Mouse (Mus musculus) midbrain, embryonic 10.5 days (tissue): ENCODE data around the gene Zcchc2. TPM values are rescaled to one million over a fixed set of nuclear protein-coding genes. Genes with fewer than 3 reads are reported as not detected.
A peak's percentile ranks its signal among the peaks of the same experiment; 100 is the strongest.

Source experiments
- DNase-seq: peaks from one replicate; pipeline ENCODE4 v3.0.0-alpha.2; 2017; ENCODE audit warnings: low spot score
- H3K27ac ChIP-seq: fragments of 300-500 bp; sonication (generic); replicated peaks from 2 replicates; pipeline ENCODE4 v1.5.1; 2016; ENCODE audit warnings: mild to moderate bottlenecking
- H3K27me3 ChIP-seq: fragments of 300-500 bp; sonication (generic); 2 replicates; pipeline ENCODE4 v1.6.1; 2016; ENCODE audit warnings: low read depth, mild to moderate bottlenecking; ENCODE audit not compliant: poor library complexity, severe bottlenecking
- H3K36me3 ChIP-seq: fragments of 300-500 bp; sonication (generic); 2 replicates; pipeline ENCODE4 v1.6.1; 2016; ENCODE audit warnings: mild to moderate bottlenecking, moderate library complexity
- H3K4me1 ChIP-seq: fragments of 300-500 bp; sonication (generic); 2 replicates; pipeline ENCODE4 v1.6.1; 2016
- H3K4me3 ChIP-seq: fragments of 300-500 bp; sonication (generic); 2 replicates; pipeline ENCODE4 v1.5.1; 2016; ENCODE audit warnings: mild to moderate bottlenecking, moderate library complexity
- H3K9me3 ChIP-seq: fragments of 300-500 bp; sonication (generic); replicated peaks from 2 replicates; pipeline ENCODE4 v1.6.1; 2016; ENCODE audit warnings: mild to moderate bottlenecking
- WGBS: fragments of 180-500 bp; shearing (Covaris S2); methylation state at CpG from one replicate; pipeline ENCODE4 v1.1.7; 2016; 5-methylcytosine and 5-hydroxymethylcytosine counted together
- polyA plus RNA-seq: library from polyadenylated mRNA; unstranded; fragments of >200 nt; fragmentation: Nextera tagmentation; extraction: Ambion mirVana; gene quantifications from 2 replicates; pipeline ENCODE4 v1.2.1, GENCODE M21; 2016

Gene Zcchc2
- polyA plus RNA-seq, 1 experiment from 2014 or later: 1.7 TPM

DNA sequence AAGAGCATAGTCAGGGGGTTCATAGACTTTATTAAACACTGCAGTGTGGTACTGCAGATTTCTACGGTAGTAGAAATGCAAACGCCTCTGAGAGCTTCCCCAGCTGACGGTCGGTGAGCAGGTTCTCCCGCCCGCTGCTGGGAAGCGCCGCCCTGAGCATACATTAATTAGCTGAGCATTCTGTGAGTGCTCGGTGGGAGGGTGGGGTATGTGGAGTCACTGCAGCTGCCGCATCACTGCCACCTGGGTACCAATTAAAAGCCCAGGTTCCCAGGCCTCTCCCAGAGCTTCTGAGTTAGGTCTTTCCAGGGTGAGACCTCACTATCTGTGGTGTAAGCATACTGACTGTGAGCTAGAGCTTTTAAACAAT, 81.8 kb downstream of the Zcchc2 start:
- Histone ChIP-seq H3K4me3 (peak overlapping the region; percentile 35), H3K4me1 (peaks cover 15% of the 10 kb centered on the region), H3K36me3 (no peaks in the 10 kb centered on the region), H3K27me3 (no peaks in the 10 kb centered on the region; the same call in 1 of the 2 replicates), H3K9me3 (no peaks in the 10 kb centered on the region), H3K27ac (peak overlapping the region; percentile 52)
- 2% methylated on average over 10 of the region's 10 CpGs for WGBS
- DNase-seq: peak; percentile 36

DNA sequence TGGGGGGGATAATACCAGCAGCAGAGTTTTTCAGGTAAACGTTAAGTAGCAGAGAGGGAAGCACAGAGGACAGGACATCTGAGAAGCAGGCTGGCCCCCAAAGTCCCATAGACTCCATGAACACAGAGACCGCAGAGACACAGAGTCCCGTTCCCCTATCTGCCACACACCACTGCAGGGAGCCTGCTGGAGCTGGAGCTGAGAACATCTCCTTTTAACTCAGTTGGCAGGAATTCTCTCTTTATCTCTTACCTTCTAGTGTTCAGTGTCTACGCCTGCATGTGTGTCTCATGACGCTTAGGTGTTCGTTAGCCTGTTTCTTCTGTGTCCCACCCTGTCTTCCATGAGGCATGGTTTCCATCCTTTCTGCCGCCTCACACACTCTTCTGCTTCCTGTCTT, 83.0 kb downstream of the Zcchc2 start:
- DNase-seq: peak; percentile 7

DNA sequence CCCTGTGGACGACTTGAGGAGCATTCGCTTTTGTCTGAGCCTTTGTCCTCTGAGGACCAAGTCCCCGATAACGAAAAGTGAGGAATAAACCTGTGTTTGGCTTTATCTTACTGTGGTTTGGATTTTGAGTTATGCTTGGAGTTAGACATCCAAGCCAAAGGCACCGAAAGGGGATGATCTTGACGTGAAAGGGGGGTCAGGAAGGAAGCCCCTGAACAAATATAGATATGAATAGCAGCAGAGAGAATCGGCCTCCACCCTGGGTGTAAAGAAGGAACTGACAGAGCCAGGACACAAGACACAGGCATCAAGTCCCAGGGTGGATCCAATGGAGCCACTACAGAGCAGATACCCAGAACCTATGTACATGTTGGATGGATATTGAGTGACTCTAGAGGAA, 83.9 kb downstream of the Zcchc2 start:
- WGBS: 85% methylated on average over 7 of the region's 7 CpGs
- H3K9me3 ChIP-seq: no peaks in the 10 kb centered on the region
- H3K27ac ChIP-seq: no peak overlapping the region
- H3K4me3 ChIP-seq: no peak overlapping the region
- peak; percentile 8 for DNase-seq
- no peaks in the 10 kb centered on the region; the same call in 1 of the 2 replicates for H3K27me3 ChIP-seq
- peaks cover 15% of the 10 kb centered on the region for H3K4me1 ChIP-seq
- H3K36me3 ChIP-seq: no peaks in the 10 kb centered on the region

More for the DNA sequence above, 83.0 kb downstream of the Zcchc2 start:
- H3K36me3 ChIP-seq: no peaks in the 10 kb centered on the region
- no peak overlapping the region for H3K4me3 ChIP-seq
- no peaks in the 10 kb centered on the region for H3K9me3 ChIP-seq
- no peak overlapping the region for H3K27ac ChIP-seq
- WGBS: 79% methylated on average over 7 of the region's 7 CpGs
- peaks cover 15% of the 10 kb centered on the region for H3K4me1 ChIP-seq
- no peaks in the 10 kb centered on the region; the same call in 1 of the 2 replicates for H3K27me3 ChIP-seq

DNA sequence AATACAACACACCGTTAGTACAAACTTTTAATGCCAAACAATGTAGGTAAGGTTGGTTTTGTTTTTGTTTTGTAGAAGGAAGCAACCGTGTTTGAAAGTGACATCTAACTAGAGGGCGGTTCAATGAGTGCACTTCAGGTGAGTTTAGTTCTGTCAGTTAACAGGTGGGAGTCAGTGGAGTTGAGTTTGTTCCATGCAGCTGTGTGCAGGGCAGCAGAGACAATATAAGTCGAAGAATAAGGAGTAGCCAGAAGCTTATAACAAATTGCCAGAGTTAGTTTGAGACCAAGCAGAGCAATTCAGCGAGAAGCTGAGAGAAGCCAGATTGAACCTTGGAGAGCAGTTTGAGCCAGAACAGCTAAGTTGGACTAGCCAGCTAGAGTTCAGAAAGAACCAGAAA, 84.5 kb downstream of the Zcchc2 start:
- H3K4me1 ChIP-seq: peaks cover 15% of the 10 kb centered on the region
- H3K27ac ChIP-seq: no peak overlapping the region
- 93% methylated on average over 5 of the region's 5 CpGs for WGBS
- no peak overlapping the region for H3K4me3 ChIP-seq
- no peak for DNase-seq
- no peaks in the 10 kb centered on the region; the same call in 1 of the 2 replicates for H3K27me3 ChIP-seq
- H3K36me3 ChIP-seq: no peaks in the 10 kb centered on the region
- H3K9me3 ChIP-seq: no peaks in the 10 kb centered on the region

DNA sequence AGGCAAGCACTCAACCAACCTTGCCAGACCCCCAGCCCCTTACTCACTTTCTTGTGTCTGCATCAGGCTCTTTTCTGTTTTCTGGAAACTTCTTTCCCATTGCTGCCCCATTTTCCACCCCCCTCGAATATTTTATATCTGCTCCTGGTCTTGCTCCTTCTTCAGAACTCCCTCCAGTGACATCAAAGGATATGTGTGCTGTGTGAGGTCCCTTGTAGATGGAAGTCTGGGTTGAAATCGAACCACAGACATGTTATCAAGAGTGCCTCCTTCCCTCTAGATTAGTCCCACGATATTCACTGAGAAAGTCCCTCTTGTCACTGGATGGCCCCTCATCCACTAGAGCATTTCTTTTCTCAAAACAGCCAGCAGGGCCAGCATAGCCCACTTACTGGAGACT, 86.4 kb downstream of the Zcchc2 start:
- H3K4me3 ChIP-seq: no peak overlapping the region
- no peak overlapping the region for H3K27ac ChIP-seq
- WGBS: 88% methylated on average over 3 of the region's 3 CpGs
- H3K36me3 ChIP-seq: no peaks in the 10 kb centered on the region
- peak; percentile 3 for DNase-seq
- peaks cover 6% of the 10 kb centered on the region for H3K4me1 ChIP-seq
- H3K9me3 ChIP-seq: no peaks in the 10 kb centered on the region
- no peaks in the 10 kb centered on the region; the same call in 1 of the 2 replicates for H3K27me3 ChIP-seq

DNA sequence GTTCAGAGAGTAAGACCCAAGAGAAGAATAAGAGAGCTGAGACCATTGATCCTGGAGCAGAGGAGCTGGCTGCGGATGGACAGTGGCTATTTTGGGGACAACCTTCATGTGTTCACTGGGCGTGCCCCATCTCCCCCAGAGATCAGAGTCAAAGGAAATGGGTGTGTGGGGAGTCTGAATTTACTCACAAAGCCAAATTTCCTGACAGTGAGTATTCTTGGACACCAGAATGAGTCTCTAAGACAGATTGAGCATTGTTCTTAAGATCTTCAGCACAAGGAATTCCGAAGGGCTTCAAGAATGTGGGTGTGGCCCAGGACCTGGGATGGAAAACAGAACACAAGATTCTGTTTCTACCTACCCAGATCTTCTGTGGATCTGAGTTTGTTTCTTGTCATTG, 87.0 kb downstream of the Zcchc2 start:
- 86% methylated on average over 3 of the region's 3 CpGs for WGBS
- Histone ChIP-seq H3K27ac (no peak overlapping the region), H3K4me1 (peaks cover 1% of the 10 kb centered on the region), H3K27me3 (no peaks in the 10 kb centered on the region; the same call in 1 of the 2 replicates), H3K4me3 (no peak overlapping the region), H3K9me3 (no peaks in the 10 kb centered on the region), H3K36me3 (no peaks in the 10 kb centered on the region)
- peak; percentile 3 for DNase-seq

Other genes starting within 250 kb of the Zcchc2 start
- 0.41 and 0.52 TPM in 2 replicates for gene Tnfrsf11a, start 209.7 kb upstream of the Zcchc2 start, polyA plus RNA-seq
- gene Phlpp1, start 181.3 kb downstream of the Zcchc2 start, polyA plus RNA-seq: 4.8 and 5.0 TPM in 2 replicates